Mouse (Mus musculus): ENCODE measurements around the gene Gng2.

- TF ChIP-seq POLR2A (IDR thresholded peaks at IDR 0.05; ENCODE audit: low read depth, low read length) (no peak), CTCF (IDR thresholded peaks at IDR 0.05; ENCODE audit: extremely low read depth, insufficient read length, insufficient replicate concordance, low read depth, low read length) (no peak)
Observed at GRCm38 (mm10) chr14:19927156-19927555, 50.3 kb downstream of the Gng2 start.

All from small intestine, adult 2 months (tissue).